Mouse (Mus musculus): Measurements from ENCODE around the gene Hdgf.
A peak's percentile ranks its signal among the peaks of the same experiment; 100 is the strongest.
"Not testable (repeated sequence)": the region's sequence is repeated elsewhere in the genome, so short reads cannot be mapped to it uniquely, and the experiment has no call there.

The Hdgf gene

GRCm38 (mm10) chr3:87905880-87906485 lies at the start of gene Hdgf:
Gene Hdgf (plus strand): TSS chr3:87906321.
- DNase-seq (ENCODE audit: low spot score in 2 of 2) = peak; percentile 95 to 96

DNA sequence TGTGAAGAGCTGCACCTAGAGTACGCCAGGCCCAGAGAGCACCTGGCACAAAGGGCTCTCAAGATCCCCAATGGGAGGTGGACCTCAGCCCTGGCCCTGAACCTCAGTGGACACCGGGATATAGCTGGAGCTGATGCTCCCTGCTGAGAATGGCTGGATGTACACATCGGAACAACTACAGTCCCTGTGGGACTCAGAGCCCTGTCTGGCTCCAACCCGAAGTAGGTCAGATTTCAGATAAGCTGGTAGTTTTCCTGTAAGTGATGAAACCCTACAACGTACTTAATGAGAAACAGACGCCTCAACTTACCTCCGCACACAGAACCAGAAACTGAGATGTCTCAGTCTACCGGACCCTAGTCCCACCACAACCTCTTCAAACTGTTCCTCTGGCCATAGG lies 48.5 kb upstream of the Hdgf start:
- no peak for DNase-seq (ENCODE audit: low spot score in 2 of 2)

DNA sequence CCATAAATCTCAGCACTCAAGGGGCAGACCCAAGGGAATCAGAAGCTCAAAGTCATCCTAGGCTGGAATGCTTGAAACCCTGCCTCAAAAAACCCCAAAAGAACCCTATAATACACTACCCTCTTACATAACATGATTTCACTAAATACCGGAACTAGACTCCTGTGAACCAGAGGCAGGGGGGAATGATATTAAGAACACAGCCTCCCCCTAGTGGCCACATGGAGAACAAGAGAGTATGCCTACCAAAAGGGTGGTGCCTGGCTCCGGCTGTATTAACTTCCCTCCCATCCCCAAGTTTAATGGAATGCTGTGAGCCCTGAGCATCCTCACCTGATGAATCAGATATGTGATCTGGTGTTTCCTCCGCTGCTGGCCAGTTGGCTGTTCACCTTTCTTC lies 46.3 kb upstream of the Hdgf start:
- DNase-seq (ENCODE audit: low spot score in 2 of 2) = no peak

DNA sequence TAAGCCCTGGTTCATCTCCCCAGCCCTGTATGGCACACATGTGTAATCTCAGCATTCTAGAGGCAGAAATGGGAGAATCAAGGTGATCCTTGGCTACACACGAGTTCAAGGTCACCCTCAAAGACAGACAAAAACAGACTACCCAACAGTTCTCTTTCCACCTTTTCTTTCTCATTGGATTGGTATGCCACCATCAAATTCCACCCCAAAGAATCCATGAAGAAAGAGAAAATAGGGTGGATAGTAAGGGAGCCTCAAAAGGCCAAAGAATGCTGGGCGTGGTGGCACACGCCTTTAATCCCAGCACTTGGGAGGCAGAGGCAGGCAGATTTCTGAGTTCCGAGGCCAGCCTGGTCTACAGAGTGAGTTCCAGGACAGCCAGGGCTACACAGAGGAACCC lies 42.0 kb upstream of the Hdgf start:
- DNase-seq (ENCODE audit: low spot score in 2 of 2) = not testable (repeated sequence)

DNA sequence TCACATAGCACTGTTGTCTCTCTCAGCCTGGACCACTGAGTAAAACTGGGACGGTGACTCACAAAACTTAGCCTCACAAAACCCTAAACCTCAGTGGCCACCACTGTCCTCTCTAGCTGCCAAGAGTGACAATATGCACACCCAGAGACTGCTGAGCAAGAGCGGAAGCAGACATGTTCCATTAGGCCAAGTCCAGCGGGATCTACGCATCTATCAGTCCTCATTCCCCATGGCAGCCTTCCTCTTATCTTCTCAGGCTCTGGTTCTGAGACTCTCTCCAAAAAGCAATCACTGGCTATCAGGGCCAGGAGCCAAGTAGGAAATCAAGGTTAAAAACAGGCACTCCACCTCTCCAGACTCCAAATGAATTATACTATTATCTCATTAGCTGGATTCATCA lies 28.4 kb upstream of the Hdgf start:
- DNase-seq (ENCODE audit: low spot score in 2 of 2) = no peak

- DNase-seq (ENCODE audit: low spot score in 2 of 2) = no peak
Observed at GRCm38 (mm10) chr3:87884291-87884690, 21.8 kb upstream of the Hdgf start.

DNA sequence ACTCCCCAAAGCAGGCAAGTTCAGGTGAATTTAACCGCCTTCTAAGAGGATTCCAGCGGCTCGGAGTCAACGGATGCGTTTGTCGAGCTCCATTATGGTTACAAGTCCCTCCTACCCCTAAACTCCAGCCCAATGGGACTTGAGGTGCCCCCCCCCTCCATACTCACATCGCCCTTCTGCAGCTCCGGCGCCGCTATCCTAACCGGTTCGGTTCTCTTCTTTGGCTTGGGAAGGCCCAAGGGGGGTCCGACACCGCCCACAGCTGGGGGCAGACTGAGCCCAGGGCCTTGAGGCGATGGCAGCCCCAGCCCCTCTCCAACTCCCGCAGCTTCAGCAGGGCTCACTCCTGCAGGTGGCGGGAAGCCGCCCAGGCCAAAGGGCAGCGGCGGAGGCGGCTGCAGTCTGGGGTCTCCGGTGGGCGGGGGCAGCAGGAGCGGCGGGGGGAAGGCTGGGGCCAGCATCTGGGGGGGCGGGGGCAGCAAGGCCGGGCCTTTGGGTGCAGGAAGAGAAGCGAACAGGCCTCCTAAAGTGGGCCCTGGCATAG lies 21.3 kb upstream of the Hdgf start:
- DNase-seq (ENCODE audit: low spot score in 2 of 2) = peak in 1 of 2 experiments; percentile 41

- DNase-seq (ENCODE audit: low spot score in 2 of 2) = peak; percentile 86 to 88
Observed at GRCm38 (mm10) chr3:87885281-87886003, 20.7 kb upstream of the Hdgf start, which contains the start of gene Prcc. Gene Prcc (minus strand): TSS chr3:87885608.

GRCm38 (mm10) chr3:87886004-87886365 lies 20.1 kb upstream of the Hdgf start:
- no peak for DNase-seq (ENCODE audit: low spot score in 2 of 2)

- DNase-seq (ENCODE audit: low spot score in 2 of 2) = no peak
Observed at GRCm38 (mm10) chr3:87886416-87886815, 19.7 kb upstream of the Hdgf start.

DNA sequence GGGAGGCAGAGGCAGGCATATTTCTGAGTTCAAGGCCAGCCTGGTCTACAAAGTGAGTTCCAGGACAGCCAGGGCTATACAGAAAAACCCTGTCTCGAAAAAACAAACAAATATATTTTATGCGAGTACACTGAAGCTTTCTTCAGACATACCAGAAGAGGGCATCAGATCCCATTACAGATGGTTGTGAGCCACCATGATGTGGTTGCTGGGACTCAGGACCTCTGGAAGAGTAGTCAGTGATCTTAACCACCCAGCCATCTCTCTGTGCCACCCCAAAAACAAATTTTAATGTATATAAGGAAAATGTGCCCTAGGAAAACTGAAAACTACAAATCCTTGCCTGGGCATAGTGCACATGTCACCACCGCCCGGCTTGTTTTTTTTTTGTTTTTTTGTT lies 18.7 kb upstream of the Hdgf start:
- DNase-seq (ENCODE audit: low spot score in 2 of 2) = not testable (repeated sequence)

GRCm38 (mm10) chr3:87891481-87891880 lies 14.6 kb upstream of the Hdgf start:
- no peak for DNase-seq (ENCODE audit: low spot score in 2 of 2)

DNA sequence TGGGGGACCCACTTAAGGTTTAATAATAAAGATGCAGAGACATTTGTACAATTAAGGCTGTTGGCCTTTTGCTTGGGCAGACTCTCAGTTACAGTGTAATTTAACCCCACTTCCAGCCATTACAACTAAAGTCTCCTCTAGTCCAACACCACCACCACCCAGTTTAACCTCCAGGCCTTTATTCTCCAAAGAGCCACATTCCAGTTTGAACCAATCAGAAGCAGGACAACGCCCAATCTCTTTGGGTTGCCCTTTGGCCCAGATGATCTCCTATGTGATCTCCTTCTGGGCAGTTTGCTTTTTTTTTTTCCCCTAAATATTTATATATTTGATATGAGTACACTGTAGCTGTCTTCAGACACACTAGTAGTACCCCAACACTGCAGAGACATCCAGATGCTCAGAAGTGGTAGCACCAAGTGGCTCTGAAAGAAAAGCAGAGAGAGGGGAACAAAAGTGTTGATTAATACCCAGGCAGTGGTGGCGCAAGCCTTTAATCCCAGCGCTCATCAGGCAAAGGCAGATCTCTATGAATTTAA lies 12.7 kb upstream of the Hdgf start:
- no peak for DNase-seq (ENCODE audit: low spot score in 2 of 2)

GRCm38 (mm10) chr3:87899266-87899665 lies 6.9 kb upstream of the Hdgf start:
- no peak for DNase-seq (ENCODE audit: low spot score in 2 of 2)

GRCm38 (mm10) chr3:87899776-87900175 lies 6.3 kb upstream of the Hdgf start:
- DNase-seq (ENCODE audit: low spot score in 2 of 2) = no peak

DNA sequence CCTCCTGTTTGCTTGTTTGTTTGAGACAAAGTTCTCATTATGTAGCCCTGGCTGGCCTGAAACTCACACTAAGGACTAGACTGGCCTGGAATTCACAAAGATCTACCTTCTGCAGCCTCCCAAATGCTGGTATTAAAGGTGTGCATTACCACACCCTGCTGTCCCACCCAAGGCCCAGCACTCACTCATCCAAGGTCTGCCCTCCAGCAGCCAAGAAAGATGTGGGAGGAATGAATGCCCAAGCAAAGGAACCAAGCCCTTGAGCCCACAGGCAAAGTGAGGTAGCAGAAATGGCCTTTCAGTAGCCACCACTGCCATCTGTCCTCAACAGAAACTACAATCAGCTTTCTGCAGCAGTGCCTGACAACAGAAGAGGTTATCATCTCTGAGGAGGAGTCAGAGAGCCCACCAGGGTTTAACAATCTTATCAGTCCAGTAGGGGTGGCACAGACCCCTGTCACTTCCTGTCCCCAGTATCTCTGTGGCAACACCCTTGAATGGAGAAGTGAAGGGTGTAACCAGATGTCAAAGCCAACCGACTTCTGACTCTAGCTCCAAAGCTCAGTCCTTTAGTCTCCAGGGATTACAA lies 5.0 kb upstream of the Hdgf start:
- DNase-seq (ENCODE audit: low spot score in 2 of 2) = no peak

DNA sequence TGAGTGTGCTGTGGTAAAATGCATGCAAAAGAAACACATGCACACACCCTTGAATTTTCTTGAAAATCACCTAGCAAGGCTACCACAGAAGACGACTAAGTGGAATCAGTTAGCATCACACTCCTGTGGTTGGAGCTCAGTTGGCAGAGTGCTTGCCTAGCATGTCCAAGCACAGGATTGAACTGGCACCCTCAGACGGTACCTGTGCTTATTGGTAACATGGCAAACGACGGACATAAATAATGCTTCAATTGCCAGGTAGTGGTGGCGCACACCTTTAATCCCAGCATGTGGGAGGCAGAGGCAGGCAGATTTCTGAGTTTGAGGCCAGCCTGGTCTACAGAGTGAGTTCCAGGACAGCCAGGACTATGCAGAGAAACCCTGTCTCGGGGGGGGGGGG lies 4.2 kb upstream of the Hdgf start:
- not testable (repeated sequence) for DNase-seq (ENCODE audit: low spot score in 2 of 2)

GRCm38 (mm10) chr3:87903821-87904220 lies 2.3 kb upstream of the Hdgf start:
- DNase-seq (ENCODE audit: low spot score in 2 of 2) = no peak

- DNase-seq (ENCODE audit: low spot score in 2 of 2) = no peak
Observed at GRCm38 (mm10) chr3:87906601-87906980, 470 bp downstream of the Hdgf start.

- DNase-seq (ENCODE audit: low spot score in 2 of 2) = peak in 1 of 2 experiments; percentile 48
Observed at GRCm38 (mm10) chr3:87906981-87907857, 1.1 kb downstream of the Hdgf start.

DNA sequence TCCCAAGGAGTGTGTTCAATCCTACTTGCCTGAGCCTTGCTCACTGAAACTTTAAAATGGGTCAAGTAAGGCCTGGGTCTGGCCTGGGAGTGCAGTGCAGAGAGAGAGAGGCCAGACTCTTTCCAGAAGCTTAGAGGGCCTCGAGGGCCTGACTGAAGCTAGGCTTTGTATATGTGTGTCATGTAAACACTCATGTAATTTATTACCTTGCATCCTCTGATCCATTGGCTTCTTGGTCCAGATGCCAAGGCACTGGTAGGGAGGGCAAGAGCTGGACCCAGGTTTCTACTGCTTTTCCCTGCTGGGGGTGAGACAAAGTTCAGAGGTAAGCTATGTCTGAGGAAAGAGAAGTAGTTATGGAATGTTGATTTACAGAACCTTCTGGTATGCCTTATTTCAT lies 1.8 kb downstream of the Hdgf start:
- DNase-seq (ENCODE audit: low spot score in 2 of 2) = no peak

GRCm38 (mm10) chr3:87909381-87909780 lies 3.3 kb downstream of the Hdgf start:
- DNase-seq (ENCODE audit: low spot score in 2 of 2) = no peak
